Mouse (Mus musculus): ENCODE measurements around the gene Kif26b.

- TF ChIP-seq POLR2A (IDR thresholded peaks at IDR 0.05; ENCODE audit: insufficient read depth, low read depth, low read length) (no peak), CTCF (IDR thresholded peaks at IDR 0.05; ENCODE audit: insufficient read depth, low read depth, low read length) (no peak)
These were observed 365.1 kb downstream of the Kif26b start for GRCm38 (mm10) chr1:178894081-178894401.
